Comparison of ENCODE assay signal across 15 mouse cellular contexts in genomic region chr1:89724555-89724954, GRCm38 (mm10).
DNase-seq lines count a peak whose midpoint lies in the region; ATAC-seq lines count a peak whose summit lies in the region.
"Had no signal": no experiment of that assay in that cellular context is flagged by ENCODE, and none has a peak within 500 bp of the region (broad histone marks: within the 10 kb centered on the region; RNA-seq: fewer than 3 reads in every experiment).

No protein-coding gene starts in this region.

- H3K27me3 ChIP-seq in heart, embryonic 10.5 days (ENCODE audit: insufficient read depth, poor library complexity, severe bottlenecking), result no peaks in the 10 kb centered on the region
- H3K27me3 ChIP-seq in kidney, embryonic 14.5 days (ENCODE audit: control insufficient read depth, insufficient read depth, low read length), result no peaks in the 10 kb centered on the region
- no peaks in the 10 kb centered on the region for H3K27me3 ChIP-seq in kidney, embryonic 16.5 days (ENCODE audit: insufficient read depth, low read length)
- no peaks in the 10 kb centered on the region for H3K27me3 ChIP-seq in embryonic facial prominence, embryonic 13.5 days
- H3K27me3 ChIP-seq in midbrain, embryonic 12.5 days, result no peaks in the 10 kb centered on the region
- H3K27me3 ChIP-seq: limb, embryonic 15.5 days; neural tube, embryonic 12.5 days had no signal

- H3K4me3 ChIP-seq in heart, embryonic 10.5 days, result no peak overlapping the region
- H3K4me3 ChIP-seq in kidney, embryonic 14.5 days (ENCODE audit: low read length), result no peak overlapping the region
- no peak overlapping the region for H3K4me3 ChIP-seq in kidney, embryonic 16.5 days (ENCODE audit: low read length)
- H3K4me3 ChIP-seq in embryonic facial prominence, embryonic 13.5 days, result no peak overlapping the region
- H3K4me3 ChIP-seq in midbrain, embryonic 12.5 days, result no peak overlapping the region
- H3K4me3 ChIP-seq: limb, embryonic 15.5 days; neural tube, embryonic 12.5 days had no signal

- no peak overlapping the region for H3K4me2 ChIP-seq in kidney, embryonic 14.5 days (replicated peaks; ENCODE audit: low read depth, low read length)
- H3K4me2 ChIP-seq in kidney, embryonic 16.5 days (replicated peaks; ENCODE audit: low read depth, low read length), result no peak overlapping the region
- no peak overlapping the region for H3K4me2 ChIP-seq in embryonic facial prominence, embryonic 13.5 days
- H3K4me2 ChIP-seq in midbrain, embryonic 12.5 days (replicated peaks), result no peak overlapping the region
- H3K4me2 ChIP-seq: limb, embryonic 15.5 days; neural tube, embryonic 12.5 days had no signal

- peaks cover 6% of the 10 kb centered on the region; the same call in 1 of the 2 replicates for H3K36me3 ChIP-seq in heart, embryonic 10.5 days
- H3K36me3 ChIP-seq in kidney, embryonic 14.5 days (ENCODE audit: control insufficient read depth, insufficient read depth, low read length), result 0 out of 2 replicates have a peak, but pooled peaks cover 3% of the 10 kb centered on the region
- H3K36me3 ChIP-seq in kidney, embryonic 16.5 days (ENCODE audit: insufficient read depth, low read length), result peaks cover 10% of the 10 kb centered on the region; the same call in 1 of the 2 replicates
- H3K36me3 ChIP-seq in embryonic facial prominence, embryonic 13.5 days, result peaks cover 24% of the 10 kb centered on the region
- H3K36me3 ChIP-seq in midbrain, embryonic 12.5 days, result peaks cover 20% of the 10 kb centered on the region

- ATAC-seq in kidney, embryonic 14.5 days (ENCODE audit: low FRiP score, low TSS enrichment), result no peak
- no peak for ATAC-seq in kidney, embryonic 16.5 days (ENCODE audit: low FRiP score, low TSS enrichment)
- no peak for ATAC-seq in embryonic facial prominence, embryonic 13.5 days (ENCODE audit: insufficient number of reproducible peaks, insufficient read depth, low FRiP score, low TSS enrichment, low read depth)
- no peak for ATAC-seq in midbrain, embryonic 12.5 days (ENCODE audit: low FRiP score, low read depth)
- ATAC-seq: inflammation-experienced regulatory T-cells, adult 6 months had no signal

- intact Hi-C loops in heart, postnatal 25 days (cut with DNase I), result no loop called here

- 44% methylated on average over 6 of the region's 6 CpGs for WGBS in heart, embryonic 10.5 days
- 68% methylated on average over 6 of the region's 6 CpGs for WGBS in kidney, embryonic 14.5 days
- WGBS in kidney, embryonic 16.5 days, result 68% methylated on average over 6 of the region's 6 CpGs
- whole genome bisulfite sequencing in embryonic facial prominence, embryonic 13.5 days, result 62% methylated on average over 6 of the region's 6 CpGs
- WGBS in midbrain, embryonic 12.5 days, result 78% methylated on average over 6 of the region's 6 CpGs

- H3K4me1 ChIP-seq in heart, embryonic 10.5 days, result peaks cover 22% of the 10 kb centered on the region
- H3K4me1 ChIP-seq in kidney, embryonic 14.5 days (ENCODE audit: control insufficient read depth, insufficient read depth, low read length), result peaks cover 6% of the 10 kb centered on the region; the same call in 1 of the 2 replicates
- H3K4me1 ChIP-seq in kidney, embryonic 16.5 days (ENCODE audit: insufficient read depth, low read length), result peaks cover 9% of the 10 kb centered on the region
- H3K4me1 ChIP-seq in embryonic facial prominence, embryonic 13.5 days, result peaks cover 27% of the 10 kb centered on the region
- H3K4me1 ChIP-seq in midbrain, embryonic 12.5 days, result peaks cover 20% of the 10 kb centered on the region

- no peak overlapping the region for H3K9ac ChIP-seq in kidney, embryonic 14.5 days (ENCODE audit: low read depth, low read length)
- H3K9ac ChIP-seq in kidney, embryonic 16.5 days (replicated peaks; ENCODE audit: low read length), result no peak overlapping the region
- no peak overlapping the region for H3K9ac ChIP-seq in embryonic facial prominence, embryonic 13.5 days
- H3K9ac ChIP-seq in midbrain, embryonic 12.5 days (replicated peaks), result no peak overlapping the region
- H3K9ac ChIP-seq: limb, embryonic 15.5 days; neural tube, embryonic 12.5 days had no signal

- peak overlapping the region; percentile 82 for H3K27ac ChIP-seq in heart, embryonic 10.5 days
- H3K27ac ChIP-seq in kidney, embryonic 14.5 days (ENCODE audit: low read depth, low read length), result peak overlapping the region; percentile 17; the same call in 1 of the 2 replicates
- H3K27ac ChIP-seq in kidney, embryonic 16.5 days (ENCODE audit: low read length), result no peak overlapping the region
- peak overlapping the region; percentile 18; the same call in 1 of the 2 replicates for H3K27ac ChIP-seq in embryonic facial prominence, embryonic 13.5 days
- 0 out of 2 replicates have a peak overlapping the region, but pooled peaks have one; percentile 16 for H3K27ac ChIP-seq in midbrain, embryonic 12.5 days (replicated peaks)
- H3K27ac ChIP-seq: limb, embryonic 15.5 days; neural tube, embryonic 12.5 days had no signal

- DNase-seq in heart, embryonic 10.5 days (ENCODE audit: low spot score), result no peak
- no peak for DNase-seq in heart, postnatal 25 days (ENCODE audit: low spot score)
- DNase-seq in layer of hippocampus, adult 18-20 months (ENCODE audit: low spot score in 2 of 2), result no peak
- DNase-seq in right cerebral cortex, postnatal 25 days, result no peak
- DNase-seq: B cell, adult 2 months; cerebellum, postnatal 14 days; kidney, postnatal 10 days; layer of hippocampus, adult 9-11 months had no signal

- no peaks in the 10 kb centered on the region for H3K9me3 ChIP-seq in heart, embryonic 10.5 days
- no peaks in the 10 kb centered on the region for H3K9me3 ChIP-seq in kidney, embryonic 14.5 days (ENCODE audit: control insufficient read depth, low read length)
- H3K9me3 ChIP-seq in kidney, embryonic 16.5 days (ENCODE audit: low read length), result no peaks in the 10 kb centered on the region
- no peaks in the 10 kb centered on the region for H3K9me3 ChIP-seq in embryonic facial prominence, embryonic 13.5 days
- no peaks in the 10 kb centered on the region for H3K9me3 ChIP-seq in midbrain, embryonic 12.5 days
- H3K9me3 ChIP-seq: limb, embryonic 15.5 days; neural tube, embryonic 12.5 days had no signal
